Mouse (Mus musculus) monocyte, adult 5-6 weeks (primary cell): ENCODE results near the gene Suds3. TPM values are rescaled to one million over a fixed set of nuclear protein-coding genes. Genes with fewer than 3 reads are reported as not detected.

Experiments
- ATAC-seq: fragments of 153-309, 156-312 bp; replicated peaks from 2 replicates; pipeline ENCODE4 v1.8.0; 2017; ENCODE audit warnings: mild to moderate bottlenecking; ENCODE audit not compliant: low TSS enrichment, insufficient number of reproducible peaks, severe bottlenecking, poor library complexity, low FRiP score
- total RNA-seq: library from RNA; stranded (forward); fragments of 200-1000, 200-491, 200-594 nt; gene quantifications from 3 replicates; pipeline ENCODE4 v1.2.3, GENCODE M21; 2017

The Suds3 gene
- total RNA-seq = 88.9 to 99.4 TPM (median 95.5 TPM) in 3 replicates

GRCm38 (mm10) chr5:117115836-117116366, at the start of gene Suds3:
TSS of gene Suds3 (minus strand) at chr5:117116113.
- ATAC-seq = peak; percentile 71

- ATAC-seq = no peak
Observed at GRCm38 (mm10) chr5:117164923-117165322, 49.0 kb upstream of the Suds3 start.

GRCm38 (mm10) chr5:117164516-117164915, 48.6 kb upstream of the Suds3 start:
- ATAC-seq = no peak

- no peak for ATAC-seq
Observed at GRCm38 (mm10) chr5:117163790-117164189, 47.9 kb upstream of the Suds3 start.

- ATAC-seq = no peak
Observed at GRCm38 (mm10) chr5:117160499-117160898, 44.6 kb upstream of the Suds3 start.

- peak; percentile 45; the same call in 1 of the 2 replicates for ATAC-seq
Observed at GRCm38 (mm10) chr5:117159805-117160291, 43.9 kb upstream of the Suds3 start.

GRCm38 (mm10) chr5:117159326-117159725, 43.4 kb upstream of the Suds3 start:
- ATAC-seq = peak; percentile 36; the same call in 1 of the 2 replicates

GRCm38 (mm10) chr5:117158335-117159018, 42.6 kb upstream of the Suds3 start:
- ATAC-seq = peak; percentile 81

GRCm38 (mm10) chr5:117153527-117154091, 37.7 kb upstream of the Suds3 start:
- no peak for ATAC-seq

GRCm38 (mm10) chr5:117152944-117153343, 37.0 kb upstream of the Suds3 start:
- no peak for ATAC-seq

GRCm38 (mm10) chr5:117150068-117150467, 34.2 kb upstream of the Suds3 start:
- no peak for ATAC-seq

GRCm38 (mm10) chr5:117149054-117149942, 33.4 kb upstream of the Suds3 start:
- ATAC-seq = peak; percentile 41; the same call in 1 of the 2 replicates

GRCm38 (mm10) chr5:117147187-117148095, 31.5 kb upstream of the Suds3 start:
- 0 out of 2 replicates have a peak, but pooled peaks have one; percentile 24 for ATAC-seq

- no peak for ATAC-seq
Observed at GRCm38 (mm10) chr5:117146165-117146564, 30.3 kb upstream of the Suds3 start.

GRCm38 (mm10) chr5:117143721-117144135, 27.8 kb upstream of the Suds3 start:
- ATAC-seq = 0 out of 2 replicates have a peak, but pooled peaks have one; percentile 28

- 0 out of 2 replicates have a peak, but pooled peaks have one; percentile 25 for ATAC-seq
Observed at GRCm38 (mm10) chr5:117140374-117140773, 24.5 kb upstream of the Suds3 start.

GRCm38 (mm10) chr5:117139822-117140221, 23.9 kb upstream of the Suds3 start:
- no peak for ATAC-seq
